Comparison of ENCODE assay signal across 10 mouse cellular contexts in genomic region chr12:28800423-28800822, GRCm38 (mm10). TPM values are rescaled to one million over a fixed set of nuclear protein-coding genes. Genes with fewer than 3 reads are reported as not detected.
DNase-seq lines count a peak whose midpoint lies in the region; ATAC-seq lines count a peak whose summit lies in the region.
"Had no signal": no experiment of that assay in that cellular context is flagged by ENCODE, and none has a peak within 500 bp of the region (broad histone marks: within the 10 kb centered on the region; RNA-seq: fewer than 3 reads in every experiment).

No protein-coding gene starts in this region.

- no peaks in the 10 kb centered on the region for H3K27me3 ChIP-seq in hindbrain, embryonic 10.5 days (ENCODE audit: insufficient read depth, poor library complexity, severe bottlenecking)
- H3K27me3 ChIP-seq in kidney, embryonic 16.5 days (ENCODE audit: insufficient read depth, low read length) = no peaks in the 10 kb centered on the region

- peaks cover 17% of the 10 kb centered on the region for H3K4me1 ChIP-seq in brown adipose tissue, adult 24 weeks (ENCODE audit: control insufficient read depth, insufficient read depth, insufficient read length, low read length)
- H3K4me1 ChIP-seq in hindbrain, embryonic 10.5 days (replicated peaks) = peaks cover 49% of the 10 kb centered on the region
- peaks cover 14% of the 10 kb centered on the region for H3K4me1 ChIP-seq in kidney, embryonic 16.5 days (ENCODE audit: insufficient read depth, low read length)

- H3K36me3 ChIP-seq in hindbrain, embryonic 10.5 days = peaks cover 5% of the 10 kb centered on the region; the same call in 1 of the 2 replicates
- H3K36me3 ChIP-seq in kidney, embryonic 16.5 days (ENCODE audit: insufficient read depth, low read length) = no peaks in the 10 kb centered on the region

- H3K9me3 ChIP-seq in hindbrain, embryonic 10.5 days = peaks cover 3% of the 10 kb centered on the region
- peaks cover 11% of the 10 kb centered on the region for H3K9me3 ChIP-seq in kidney, embryonic 16.5 days (ENCODE audit: low read length)

- H3K9ac ChIP-seq in kidney, embryonic 16.5 days (replicated peaks; ENCODE audit: low read length) = no peak overlapping the region

- 72% methylated on average over 4 of the region's 4 CpGs for WGBS in hindbrain, embryonic 10.5 days
- WGBS in kidney, embryonic 16.5 days = 53% methylated on average over 4 of the region's 4 CpGs

- no peak overlapping the region for H3K4me3 ChIP-seq in brown adipose tissue, adult 24 weeks (ENCODE audit: insufficient read depth, low read depth, low read length)
- no peak overlapping the region for H3K4me3 ChIP-seq in hindbrain, embryonic 10.5 days
- no peak overlapping the region for H3K4me3 ChIP-seq in kidney, embryonic 16.5 days (ENCODE audit: low read length)

- peak; percentile 69 for ATAC-seq in megakaryocyte progenitor cell, adult 5-6 weeks (replicated peaks; ENCODE audit: poor library complexity)
- ATAC-seq in kidney, embryonic 16.5 days (ENCODE audit: low FRiP score, low TSS enrichment) = no peak; the same call in 1 of the 2 replicates

- peak; percentile 20 for DNase-seq in CD4-positive helper T cell, adult 2 months (ENCODE audit: low read depth, low spot score)
- DNase-seq in hindbrain, embryonic 10.5 days (ENCODE audit: low spot score) = no peak
- DNase-seq in urinary bladder, adult 2 months (ENCODE audit: low spot score) = no peak
- DNase-seq in frontal cortex, postnatal 10 days (ENCODE audit: low spot score in 2 of 2) = no peak
- DNase-seq: heart, adult 18-20 months; kidney, adult 11 months; lung, adult 2 months had no signal

- no peak overlapping the region for H3K4me2 ChIP-seq in kidney, embryonic 16.5 days (replicated peaks; ENCODE audit: low read depth, low read length)

- peak overlapping the region; percentile 25; the same call in 1 of the 2 replicates for H3K27ac ChIP-seq in brown adipose tissue, adult 24 weeks (replicated peaks; ENCODE audit: low read depth, low read length)
- peak overlapping the region; percentile 73 for H3K27ac ChIP-seq in hindbrain, embryonic 10.5 days
- H3K27ac ChIP-seq in kidney, embryonic 16.5 days (ENCODE audit: low read length) = no peak overlapping the region

RNA-seq across cellular contexts. Expression of gene Eipr1, which starts 48.8 kb away (rescaled TPM):
- 16.2 and 23.1 TPM in 2 replicates for polyA plus RNA-seq in brown adipose tissue, adult 24 weeks (2012; ENCODE audit: insufficient read depth, insufficient read length, missing spikeins)
- polyA plus RNA-seq in hindbrain, embryonic 10.5 days (2016; fragmentation: Nextera tagmentation; extraction: Ambion mirVana) = 44.2 and 55.2 TPM in 2 replicates
- total RNA-seq in megakaryocyte progenitor cell, adult 5-6 weeks (2015) = 21.6 and 25.1 TPM in 2 replicates
- total RNA-seq in megakaryocyte progenitor cell, adult 5-6 weeks (2017) = 26.6 and 26.9 TPM in 2 replicates
- 15.2 and 16.9 TPM in 2 replicates for polyA plus RNA-seq in urinary bladder, adult 2 months (2012; rRNA removed)
- polyA plus RNA-seq in kidney, embryonic 16.5 days (2015; fragmentation: Nextera tagmentation; extraction: Ambion mirVana) = 41.4 and 43.5 TPM in 2 replicates

RNA-seq across cellular contexts. Expression of gene Trappc12, which starts 50.2 kb away (rescaled TPM):
- polyA plus RNA-seq in brown adipose tissue, adult 24 weeks (2012; ENCODE audit: insufficient read depth, insufficient read length, missing spikeins) = 13.4 and 17.6 TPM in 2 replicates
- polyA plus RNA-seq in hindbrain, embryonic 10.5 days (2016; fragmentation: Nextera tagmentation; extraction: Ambion mirVana) = 35.3 and 38.1 TPM in 2 replicates
- 28.1 and 34.0 TPM in 2 replicates for total RNA-seq in megakaryocyte progenitor cell, adult 5-6 weeks (2015)
- total RNA-seq in megakaryocyte progenitor cell, adult 5-6 weeks (2017) = 41.1 and 47.3 TPM in 2 replicates
- 37.5 and 41.7 TPM in 2 replicates for polyA plus RNA-seq in urinary bladder, adult 2 months (2012; rRNA removed)
- polyA plus RNA-seq in kidney, embryonic 16.5 days (2015; fragmentation: Nextera tagmentation; extraction: Ambion mirVana) = 45.5 and 49.1 TPM in 2 replicates
